Mouse (Mus musculus) effector memory CD4-positive, alpha-beta T cell, adult 5 months (primary cell): Measurements from ENCODE around the gene Magea1. TPM values are rescaled to one million over a fixed set of nuclear protein-coding genes. Genes with fewer than 3 reads are reported as not detected.

Source experiments
- polyA plus RNA-seq: library from polyadenylated mRNA; unstranded; fragments of 100-300 nt; shearing (Covaris generic); gene quantifications from one replicate; pipeline ENCODE4 v1.2.1, GENCODE M21; 2017

The Magea1 gene
- not detected for polyA plus RNA-seq

GRCm38 (mm10) chrX:155089693-155090092 is at the start of gene Magea1:
Gene Magea1 (minus strand): TSS chrX:155089793.

GRCm38 (mm10) chrX:155128312-155128711 is 38.7 kb upstream of the Magea1 start, which contains the start of gene Cldn34b2:
Gene Cldn34b2 (minus strand): TSS chrX:155128412.

GRCm38 (mm10) chrX:155093566-155093965 is 4.0 kb upstream of the Magea1 start, which contains the start of gene Magea2:
Gene Magea2 (minus strand): TSS chrX:155093666.

GRCm38 (mm10) chrX:155063045-155063444 is 26.5 kb downstream of the Magea1 start, which contains the start of gene Magea5:
Gene Magea5 (minus strand): TSS chrX:155063145.

Other genes with a start within 250 kb of the Magea1 start
- not detected for gene Cldn34b1, start 199.5 kb downstream of the Magea1 start, polyA plus RNA-seq
- gene Magea6, start 153.8 kb downstream of the Magea1 start, polyA plus RNA-seq, result not detected
- not detected for gene Magea3, start 140.3 kb downstream of the Magea1 start, polyA plus RNA-seq
- not detected for gene Magea8, start 93.9 kb downstream of the Magea1 start, polyA plus RNA-seq
- not detected for gene Magea5, start 26.6 kb downstream of the Magea1 start, polyA plus RNA-seq
- gene Magea2, start 3.9 kb upstream of the Magea1 start, polyA plus RNA-seq, result not detected
- gene Cldn34b2, start 38.6 kb upstream of the Magea1 start, polyA plus RNA-seq, result not detected
- gene Sat1, start 126.7 kb upstream of the Magea1 start, polyA plus RNA-seq, result 285 TPM
- 49.4 TPM for gene Acot9, start 172.7 kb upstream of the Magea1 start, polyA plus RNA-seq